Mouse (Mus musculus): ENCODE measurements around the gene Oxsm. TPM values are rescaled to one million over a fixed set of nuclear protein-coding genes. Genes with fewer than 3 reads are reported as not detected.

Oxsm gene
- polyA plus RNA-seq, 1 experiment = 3.7 TPM

- TF ChIP-seq USF1 (IDR thresholded peaks at IDR 0.05; ENCODE audit: low read depth) (no peak), REST (IDR thresholded peaks at IDR 0.05; ENCODE audit: insufficient read depth, insufficient read length) (no peak), CEBPB (IDR thresholded peaks at IDR 0.05; ENCODE audit: insufficient read depth, poor library complexity, severe bottlenecking) (no peak), TCF3 (IDR thresholded peaks at IDR 0.05; ENCODE audit: insufficient read length, low read depth) (no peak)
- H3K36me3 ChIP-seq (ENCODE audit: control insufficient read depth, insufficient read depth) = peaks cover 13% of the 10 kb centered on the region
- no peaks in the 10 kb centered on the region for H3K27me3 ChIP-seq (ENCODE audit: control insufficient read depth, insufficient read depth, insufficient read length)
- no peaks in the 10 kb centered on the region for H3K79me2 ChIP-seq (ENCODE audit: control insufficient read depth, insufficient read depth)
- no peak overlapping the region for H3K4me2 ChIP-seq (ENCODE audit: low read depth)
- H3ac ChIP-seq (ENCODE audit: control insufficient read depth, insufficient read length) = no peak overlapping the region
- no peak overlapping the region for H3K4me3 ChIP-seq
Observed at GRCm38 (mm10) chr14:16267028-16267427, 17.4 kb upstream of the Oxsm start.

DNA sequence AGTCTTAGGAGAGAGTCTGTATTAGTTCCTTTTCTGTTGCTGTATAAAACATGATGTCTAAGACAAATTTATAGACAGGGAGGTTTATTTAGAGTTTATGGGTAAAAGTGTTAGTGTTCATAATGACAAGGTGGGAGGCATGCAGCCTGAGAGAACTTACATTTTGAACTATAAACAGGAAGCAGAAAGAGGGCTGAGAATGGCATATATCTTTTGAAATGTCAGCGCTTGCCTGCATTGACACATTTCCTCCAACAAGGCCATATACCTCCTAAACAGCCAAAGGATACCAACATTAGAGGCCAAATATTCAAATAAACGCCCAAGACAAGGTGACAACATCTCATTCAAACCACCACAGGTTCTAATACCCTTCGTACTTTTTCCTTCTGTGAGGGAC lies 12.3 kb upstream of the Oxsm start:
- Histone ChIP-seq H3ac (ENCODE audit: control insufficient read depth, insufficient read length) (no peak overlapping the region), H3K27me3 (ENCODE audit: control insufficient read depth, insufficient read depth, insufficient read length) (no peaks in the 10 kb centered on the region), H3K4me3 (no peak overlapping the region), H3K79me2 (ENCODE audit: control insufficient read depth, insufficient read depth) (no peaks in the 10 kb centered on the region), H3K4me2 (ENCODE audit: low read depth) (no peak overlapping the region), H3K36me3 (ENCODE audit: control insufficient read depth, insufficient read depth) (peaks cover 5% of the 10 kb centered on the region)
- TF ChIP-seq MYOD1 (IDR thresholded peaks at IDR 0.05; ENCODE audit: control insufficient read depth in 1 of 3, insufficient read length in 2 of 3, low read depth in 2 of 3) = no peak
- TF ChIP-seq POLR2AphosphoS2 (IDR thresholded peaks at IDR 0.05; ENCODE audit: insufficient read length, low read depth) = no peak
- no peak for TF ChIP-seq TCF3 (IDR thresholded peaks at IDR 0.05; ENCODE audit: insufficient read length, low read depth)
- TF ChIP-seq USF1 (IDR thresholded peaks at IDR 0.05; ENCODE audit: low read depth) = no peak
- no peak for TF ChIP-seq SRF (IDR thresholded peaks at IDR 0.05; ENCODE audit: control insufficient read depth, insufficient read length, low read depth)

DNA sequence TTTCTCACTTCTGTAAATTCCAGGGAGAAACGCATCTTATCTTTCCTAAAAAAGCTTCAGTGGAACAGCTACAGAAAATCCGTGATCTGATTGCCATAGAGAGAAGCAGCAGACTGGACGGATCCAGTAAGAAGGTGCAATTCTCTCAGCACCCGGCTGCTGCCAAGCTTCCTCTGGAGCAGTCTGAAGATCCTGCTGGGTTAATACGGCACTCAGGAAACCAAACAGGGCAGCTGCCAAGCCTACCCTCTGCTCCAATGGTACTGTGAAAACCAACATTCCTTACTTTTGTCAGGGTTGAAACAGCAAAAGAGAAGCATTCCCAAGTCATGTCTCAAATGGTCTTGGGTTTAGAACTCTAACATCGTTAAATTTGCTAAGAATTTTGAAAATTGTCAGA lies 10.9 kb upstream of the Oxsm start:
- no peak overlapping the region for H3ac ChIP-seq (ENCODE audit: control insufficient read depth, insufficient read length)
- no peak for TF ChIP-seq POLR2AphosphoS2 (IDR thresholded peaks at IDR 0.05; ENCODE audit: insufficient read length, low read depth)
- no peak for TF ChIP-seq CEBPB (IDR thresholded peaks at IDR 0.05; ENCODE audit: insufficient read depth, poor library complexity, severe bottlenecking)
- no peak for TF ChIP-seq TCF3 (IDR thresholded peaks at IDR 0.05; ENCODE audit: insufficient read length, low read depth)
- no peak for TF ChIP-seq E2F4 (IDR thresholded peaks at IDR 0.05; ENCODE audit: insufficient read depth)
- TF ChIP-seq MYOG (IDR thresholded peaks at IDR 0.05; ENCODE audit: control insufficient read depth in 1 of 3, insufficient read depth in 1 of 3, insufficient read length in 2 of 3, low read depth in 2 of 3) = no peak
- no peak for TF ChIP-seq SRF (IDR thresholded peaks at IDR 0.05; ENCODE audit: control insufficient read depth, insufficient read length, low read depth)
- no peak for TF ChIP-seq POLR2A (IDR thresholded peaks at IDR 0.05; ENCODE audit: insufficient read length, low read depth)
- no peak for TF ChIP-seq REST (IDR thresholded peaks at IDR 0.05; ENCODE audit: insufficient read depth, insufficient read length)
- no peak for TF ChIP-seq MYOD1 (IDR thresholded peaks at IDR 0.05; ENCODE audit: control insufficient read depth in 1 of 3, insufficient read length in 2 of 3, low read depth in 2 of 3)
- TF ChIP-seq USF1 (IDR thresholded peaks at IDR 0.05; ENCODE audit: low read depth) = no peak
- no peak for TF ChIP-seq TCF12 (IDR thresholded peaks at IDR 0.05; ENCODE audit: insufficient read depth, poor library complexity, severe bottlenecking)
- no peak for TF ChIP-seq MAX (IDR thresholded peaks at IDR 0.05; ENCODE audit: low read depth)

GRCm38 (mm10) chr14:16256209-16256608 lies 6.6 kb upstream of the Oxsm start:
- Histone ChIP-seq H3K4me2 (ENCODE audit: low read depth) (no peak overlapping the region), H3K36me3 (ENCODE audit: control insufficient read depth, insufficient read depth) (no peaks in the 10 kb centered on the region), H3K27me3 (ENCODE audit: control insufficient read depth, insufficient read depth, insufficient read length) (no peaks in the 10 kb centered on the region), H3K79me2 (ENCODE audit: control insufficient read depth, insufficient read depth) (no peaks in the 10 kb centered on the region), H3K4me3 (no peak overlapping the region), H3ac (ENCODE audit: control insufficient read depth, insufficient read length) (no peak overlapping the region)
- TF ChIP-seq SRF (IDR thresholded peaks at IDR 0.05; ENCODE audit: control insufficient read depth, insufficient read length, low read depth) (no peak), MYOG (IDR thresholded peaks at IDR 0.05; ENCODE audit: control insufficient read depth in 1 of 3, insufficient read depth in 1 of 3, insufficient read length in 2 of 3, low read depth in 2 of 3) (no peak)

More for the DNA sequence above, 10.9 kb upstream of the Oxsm start:
- H3K4me2 ChIP-seq (ENCODE audit: low read depth) = no peak overlapping the region
- H3K36me3 ChIP-seq (ENCODE audit: control insufficient read depth, insufficient read depth) = peaks cover 5% of the 10 kb centered on the region
- H3K79me2 ChIP-seq (ENCODE audit: control insufficient read depth, insufficient read depth) = no peaks in the 10 kb centered on the region
- no peak overlapping the region for H3K4me3 ChIP-seq
- no peaks in the 10 kb centered on the region for H3K27me3 ChIP-seq (ENCODE audit: control insufficient read depth, insufficient read depth, insufficient read length)

DNA sequence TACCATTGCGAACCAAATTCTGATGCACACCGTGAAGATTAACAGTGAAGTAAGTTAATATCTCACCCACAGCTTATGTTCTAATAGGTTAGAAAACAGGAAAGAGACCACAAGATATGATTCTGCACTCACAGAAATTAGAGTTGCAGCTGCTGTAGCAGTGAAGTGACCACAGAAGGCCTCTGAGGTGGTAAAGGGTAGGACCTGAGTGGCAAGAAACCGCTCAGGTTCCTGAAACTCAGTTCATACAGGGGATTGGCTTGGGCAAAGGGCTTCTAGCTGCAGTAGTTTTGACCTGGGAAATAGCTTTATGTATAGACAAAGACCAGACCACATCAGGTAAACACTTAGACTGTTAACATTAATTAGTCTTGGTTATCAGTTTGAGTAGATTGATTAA lies 6.1 kb upstream of the Oxsm start:
- Histone ChIP-seq H3K4me2 (ENCODE audit: low read depth) (no peak overlapping the region), H3K27me3 (ENCODE audit: control insufficient read depth, insufficient read depth, insufficient read length) (no peaks in the 10 kb centered on the region), H3K36me3 (ENCODE audit: control insufficient read depth, insufficient read depth) (no peaks in the 10 kb centered on the region), H3K79me2 (ENCODE audit: control insufficient read depth, insufficient read depth) (no peaks in the 10 kb centered on the region), H3ac (ENCODE audit: control insufficient read depth, insufficient read length) (no peak overlapping the region), H3K4me3 (no peak overlapping the region)
- TF ChIP-seq TCF3 (IDR thresholded peaks at IDR 0.05; ENCODE audit: insufficient read length, low read depth) (no peak), MYOG (IDR thresholded peaks at IDR 0.05; ENCODE audit: control insufficient read depth in 1 of 3, insufficient read depth in 1 of 3, insufficient read length in 2 of 3, low read depth in 2 of 3) (no peak), REST (IDR thresholded peaks at IDR 0.05; ENCODE audit: insufficient read depth, insufficient read length) (no peak), POLR2AphosphoS2 (IDR thresholded peaks at IDR 0.05; ENCODE audit: insufficient read length, low read depth) (no peak), POLR2A (IDR thresholded peaks at IDR 0.05; ENCODE audit: insufficient read length, low read depth) (no peak), MAX (IDR thresholded peaks at IDR 0.05; ENCODE audit: low read depth) (no peak)

- H3K79me2 ChIP-seq (ENCODE audit: control insufficient read depth, insufficient read depth) = no peaks in the 10 kb centered on the region
- no peaks in the 10 kb centered on the region for H3K36me3 ChIP-seq (ENCODE audit: control insufficient read depth, insufficient read depth)
- peak overlapping the region; percentile 67 for H3K4me3 ChIP-seq
- TF ChIP-seq CEBPB (IDR thresholded peaks at IDR 0.05; ENCODE audit: insufficient read depth, poor library complexity, severe bottlenecking) (no peak), MAX (IDR thresholded peaks at IDR 0.05; ENCODE audit: low read depth) (no peak), E2F4 (IDR thresholded peaks at IDR 0.05; ENCODE audit: insufficient read depth) (no peak), POLR2AphosphoS2 (IDR thresholded peaks at IDR 0.05; ENCODE audit: insufficient read length, low read depth) (no peak), USF1 (IDR thresholded peaks at IDR 0.05; ENCODE audit: low read depth) (no peak), TCF12 (IDR thresholded peaks at IDR 0.05; ENCODE audit: insufficient read depth, poor library complexity, severe bottlenecking) (no peak)
- peak overlapping the region; percentile 87 for H3K4me2 ChIP-seq (ENCODE audit: low read depth)
- H3K27me3 ChIP-seq (ENCODE audit: control insufficient read depth, insufficient read depth, insufficient read length) = no peaks in the 10 kb centered on the region
- peak overlapping the region; percentile 66 for H3ac ChIP-seq (ENCODE audit: control insufficient read depth, insufficient read length)
Observed at GRCm38 (mm10) chr14:16250099-16250498, 491 bp upstream of the Oxsm start.

Data from myocyte (in vitro differentiated cells).